Mouse (Mus musculus) gastrocnemius, adult 8-10 months (tissue): Measurements from ENCODE around the gene Tmem191c. TPM values are rescaled to one million over a fixed set of nuclear protein-coding genes. Genes with fewer than 3 reads are reported as not detected.

Experiments used
- DNase-seq, 2 experiments: peaks; one replicate each; pipeline ENCODE4 v3.0.0; 2022; ENCODE audit warnings: low spot score in 2 of 2
- total RNA-seq, 4 experiments: library from RNA; stranded (reverse); gene quantifications; 2 replicates each; pipeline ENCODE4 v1.2.4; 2022

The Tmem191c gene
- total RNA-seq, 4 experiments from 2014 or later, result 0.58 to 0.91 (median 0.74) TPM; not detected in 1

GRCm38 (mm10) chr16:17326064-17326463 lies 50.2 kb downstream of the Tmem191c start:
- no peak for DNase-seq

GRCm38 (mm10) chr16:17329848-17330570 lies 54.1 kb downstream of the Tmem191c start:
- no peak for DNase-seq

DNA sequence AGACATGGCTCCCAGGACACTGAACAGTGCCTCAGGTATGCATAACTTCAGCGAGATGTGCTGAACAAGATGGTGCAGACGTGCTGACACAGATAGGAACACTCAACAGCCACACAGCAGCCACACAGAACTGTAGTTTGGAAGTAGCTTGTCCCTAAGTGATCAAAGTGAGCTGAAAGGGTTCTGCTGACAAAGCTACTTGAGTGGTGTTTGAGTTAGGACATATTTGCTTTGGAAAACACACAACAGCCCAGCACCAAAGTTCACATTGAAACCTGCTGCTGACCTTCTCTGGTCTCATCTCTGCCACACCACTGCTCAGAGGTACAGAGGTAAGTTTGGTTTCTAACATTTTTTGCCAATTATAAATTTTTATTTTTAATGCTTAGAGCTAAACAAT lies 55.2 kb downstream of the Tmem191c start, which contains the start of gene Serpind1:
Gene Serpind1, plus strand, starts transcription at position 256 of the 400 bp plus-strand sequence.
- DNase-seq, result no peak

DNA sequence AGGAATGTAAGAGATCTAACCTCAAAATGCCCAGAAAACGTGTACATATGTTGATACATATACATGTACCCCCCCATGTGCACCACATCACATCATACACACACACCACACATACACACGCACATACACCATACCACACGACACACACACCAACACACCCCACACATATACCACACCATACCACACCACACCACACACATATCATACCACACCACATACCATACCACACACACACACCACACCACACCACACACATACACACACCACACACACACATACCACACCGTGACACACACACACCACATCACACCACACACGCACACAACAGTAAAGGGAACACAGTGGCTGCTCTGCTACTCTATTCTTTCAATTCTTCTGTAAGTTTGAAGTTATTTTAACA lies 56.0 kb downstream of the Tmem191c start:
- no peak for DNase-seq

Other genes with a start within 250 kb of the Tmem191c start
- 1 to 10 TPM in 2 of 4 experiments, under 1 TPM in 2; 0.46 to 1.7 (median 0.99) TPM for gene Ypel1, start 206.4 kb upstream of the Tmem191c start, total RNA-seq
- 10 to 100 TPM; 23.1 to 27.9 (median 25.0) TPM for gene Ppil2, start 164.8 kb upstream of the Tmem191c start, total RNA-seq
- gene 2610318N02Rik, start 150.9 kb upstream of the Tmem191c start, total RNA-seq, result not detected
- gene Sdf2l1, start 143.7 kb upstream of the Tmem191c start, total RNA-seq, result 1 to 10 TPM; 2.9 to 5.3 (median 3.7) TPM
- under 1 TPM in 1 of 4 experiments, not detected in 3; 0.22 TPM for gene Ydjc, start 131.5 kb upstream of the Tmem191c start, total RNA-seq
- gene Ccdc116, start 128.8 kb upstream of the Tmem191c start, total RNA-seq, result under 1 TPM in 1 of 4 experiments, not detected in 3; 0.10 TPM
- gene Ube2l3, start 73.4 kb upstream of the Tmem191c start, total RNA-seq, result 100 to 1,000 TPM; 119 to 134 (median 127) TPM
- gene Rimbp3, start 67.5 kb upstream of the Tmem191c start, total RNA-seq, result under 1 TPM in 2 of 4 experiments, not detected in 2; 0.05 TPM
- gene Hic2, start 42.5 kb upstream of the Tmem191c start, total RNA-seq, result 1 to 10 TPM; 1.1 to 1.5 (median 1.4) TPM
- not detected for gene Serpind1, start 55.3 kb downstream of the Tmem191c start, total RNA-seq
- 10 to 100 TPM; 17.1 to 21.0 (median 18.9) TPM for gene Snap29, start 129.9 kb downstream of the Tmem191c start, total RNA-seq
- 10 to 100 TPM; 21.0 to 24.0 (median 22.1) TPM for gene Pi4ka, start 130.2 kb downstream of the Tmem191c start, total RNA-seq
- 10 to 100 TPM; 20.9 to 29.2 (median 22.4) TPM for gene Crkl, start 175.9 kb downstream of the Tmem191c start, total RNA-seq
- under 1 TPM; 0.12 to 0.70 (median 0.28) TPM for gene Aifm3, start 213.5 kb downstream of the Tmem191c start, total RNA-seq
- gene Lztr1, start 232.6 kb downstream of the Tmem191c start, total RNA-seq, result 10 to 100 TPM; 20.3 to 26.1 (median 23.5) TPM